Mouse (Mus musculus) megakaryocyte progenitor cell, adult 5-6 weeks (primary cell): ENCODE data around the gene Bicc1. TPM values are rescaled to one million over a fixed set of nuclear protein-coding genes. Genes with fewer than 3 reads are reported as not detected.
A peak's percentile ranks its signal among the peaks of the same experiment; 100 is the strongest.

ENCODE experiments used
- ATAC-seq: replicated peaks from 2 replicates; pipeline ENCODE4 v1.8.0; 2016; ENCODE audit warnings: mild to moderate bottlenecking, moderate TSS enrichment, inconsistent platforms; ENCODE audit not compliant: poor library complexity
- total RNA-seq, 2 experiments: library from RNA; stranded (forward) in 1 of 2; stranded (reverse) in 1 of 2; fragments of 157-497, 149-512 nt in 1 of 2; fragments of 200-1000 nt in 1 of 2; gene quantifications; 2 replicates each; pipeline versions ENCODE4 v1.2.3 to v1.2.4; 2015 to 2017

Gene Bicc1
- total RNA-seq (2015) (not detected in 2 replicates), total RNA-seq (2017) (not detected in 2 replicates)

DNA sequence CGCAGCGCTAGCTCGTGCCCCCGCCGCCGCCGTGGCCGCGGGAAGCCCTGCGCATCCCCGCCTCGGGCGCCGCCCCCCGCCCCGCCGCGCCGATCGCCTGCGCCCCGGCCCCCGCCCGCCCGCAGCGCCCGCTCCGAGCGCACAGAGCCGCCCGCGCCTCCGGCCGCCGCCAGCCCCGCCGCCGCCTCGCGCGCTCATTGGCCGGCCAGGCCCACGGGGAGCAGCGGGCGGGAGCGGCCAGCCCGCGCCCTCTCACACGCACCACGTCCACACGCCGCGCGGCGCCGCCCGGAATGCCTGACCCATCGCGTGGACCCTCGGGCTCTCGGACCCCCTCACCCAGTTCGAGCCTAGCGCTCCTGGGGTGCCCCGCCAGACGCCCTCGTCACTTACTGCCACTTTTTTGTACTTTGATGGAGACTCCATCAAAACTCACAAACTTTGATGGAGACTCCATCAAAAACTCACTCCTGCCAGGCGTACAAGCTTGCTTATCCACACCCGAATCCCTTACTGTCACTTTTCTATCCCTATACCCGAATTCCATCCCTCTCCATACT, at the start of gene Bicc1:
Gene Bicc1, minus strand, starts transcription at position 25 of the 560 bp plus-strand sequence.
- peak; percentile 14; the same call in 1 of the 2 replicates for ATAC-seq

DNA sequence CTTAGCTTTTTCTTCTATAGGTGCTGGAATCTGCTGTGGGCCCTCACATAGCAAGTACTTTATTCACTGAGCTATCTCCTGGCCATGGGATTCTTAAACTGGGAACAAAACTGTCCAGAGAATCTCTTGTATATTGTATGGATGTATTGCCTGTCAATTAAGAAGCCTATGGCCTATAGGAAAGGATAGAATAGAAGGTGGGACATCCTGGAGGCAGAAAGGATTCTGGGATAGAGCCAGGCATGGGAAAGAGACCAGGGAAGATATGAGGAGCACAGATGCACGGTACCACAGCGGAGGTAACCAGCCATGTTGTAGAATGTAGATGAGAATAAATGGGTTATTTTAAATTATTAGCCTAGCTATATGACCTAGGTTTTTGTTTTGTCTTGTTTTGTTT, 42.0 kb upstream of the Bicc1 start:
- no peak for ATAC-seq

DNA sequence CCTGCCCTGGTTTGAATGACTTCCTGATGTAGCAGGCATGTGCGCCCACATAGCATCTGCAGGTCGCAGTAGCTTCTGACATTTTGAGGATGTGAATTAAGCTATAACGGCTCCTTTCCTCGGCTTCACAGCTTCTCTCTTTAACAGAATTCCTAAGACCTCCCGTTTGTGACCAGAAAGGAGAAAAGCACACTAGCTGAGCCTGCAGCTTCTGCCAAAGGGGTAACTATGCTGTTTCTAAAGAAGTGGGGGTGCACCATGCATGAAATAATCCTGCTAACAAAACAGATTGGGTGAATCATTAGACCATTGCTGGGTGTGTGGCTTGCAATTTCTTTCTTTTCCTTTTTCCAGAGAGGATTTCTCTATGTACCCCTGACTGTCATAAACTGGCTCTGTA, 41.5 kb upstream of the Bicc1 start:
- ATAC-seq: no peak

DNA sequence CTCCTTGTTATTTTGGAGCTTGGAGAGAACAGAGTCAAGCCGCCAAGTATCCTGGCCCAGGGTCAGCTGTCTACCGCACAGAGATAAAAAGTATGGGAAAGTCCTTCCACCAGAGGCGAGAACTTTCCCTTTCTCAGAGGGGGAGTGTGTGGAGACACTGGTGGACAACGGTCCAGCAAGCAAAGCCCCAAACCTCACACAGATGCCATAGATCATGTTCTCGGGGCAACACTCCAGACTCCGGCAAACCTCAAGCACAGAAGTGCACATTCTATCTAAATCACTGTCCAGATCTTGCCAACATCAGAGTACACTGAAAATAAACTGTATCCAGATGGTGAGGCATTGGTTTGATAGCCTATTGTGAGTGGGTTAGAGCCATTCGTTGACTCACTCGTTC, 39.2 kb upstream of the Bicc1 start:
- ATAC-seq: no peak

DNA sequence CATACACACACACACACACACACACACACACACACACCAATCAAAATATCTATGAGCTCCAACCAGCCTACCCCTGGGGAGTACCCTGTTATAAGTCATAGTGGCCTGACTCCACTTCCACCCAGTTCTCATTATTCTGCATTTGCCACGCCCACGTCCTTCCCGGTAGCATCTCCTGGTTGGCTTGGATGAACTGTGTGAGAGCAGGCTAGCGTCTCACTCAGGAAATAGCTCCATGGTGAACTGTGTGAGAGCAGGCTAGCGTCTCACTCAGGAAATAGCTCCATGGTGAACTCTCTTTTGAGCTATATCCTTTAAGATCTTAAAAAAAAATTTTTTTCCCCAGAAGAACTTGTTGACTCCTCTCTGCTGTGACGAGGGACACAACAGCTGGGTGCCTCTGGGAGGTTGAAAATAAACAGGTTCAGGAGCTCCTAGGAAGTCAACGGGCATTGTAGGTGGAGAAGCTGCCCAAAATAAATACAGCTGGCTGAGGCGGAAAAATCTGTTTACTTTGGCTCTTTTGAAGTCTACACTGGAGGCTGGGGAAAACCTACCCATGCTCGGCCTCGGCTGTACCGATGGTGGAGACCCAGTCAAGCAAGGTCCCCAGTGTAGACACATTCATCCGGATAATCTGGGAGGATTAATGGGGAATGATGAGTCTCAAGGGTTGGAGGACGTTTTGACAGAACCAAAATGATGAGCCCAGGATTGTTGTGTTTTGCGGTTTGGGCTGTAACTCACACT, 37.7 kb upstream of the Bicc1 start:
- ATAC-seq: no peak

DNA sequence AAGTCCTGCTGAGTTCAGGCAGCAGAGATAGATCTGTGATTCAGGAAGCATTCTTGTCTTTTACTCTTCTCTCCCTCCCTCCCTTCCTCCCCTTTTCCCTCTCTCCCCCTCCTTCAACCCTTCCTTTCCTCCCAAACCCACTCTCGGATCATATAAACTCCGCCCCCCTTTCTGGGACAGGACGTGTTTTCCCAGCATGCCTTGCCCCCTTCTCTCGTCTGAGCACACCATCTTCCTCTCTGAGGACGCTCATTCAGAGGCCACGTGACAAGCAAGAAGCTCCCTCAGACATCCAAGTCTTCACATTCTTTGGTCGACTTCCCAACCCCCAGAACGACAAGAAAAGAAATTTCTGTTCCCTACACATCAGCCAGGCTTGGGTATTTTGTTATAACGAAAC, 36.0 kb upstream of the Bicc1 start:
- no peak for ATAC-seq

DNA sequence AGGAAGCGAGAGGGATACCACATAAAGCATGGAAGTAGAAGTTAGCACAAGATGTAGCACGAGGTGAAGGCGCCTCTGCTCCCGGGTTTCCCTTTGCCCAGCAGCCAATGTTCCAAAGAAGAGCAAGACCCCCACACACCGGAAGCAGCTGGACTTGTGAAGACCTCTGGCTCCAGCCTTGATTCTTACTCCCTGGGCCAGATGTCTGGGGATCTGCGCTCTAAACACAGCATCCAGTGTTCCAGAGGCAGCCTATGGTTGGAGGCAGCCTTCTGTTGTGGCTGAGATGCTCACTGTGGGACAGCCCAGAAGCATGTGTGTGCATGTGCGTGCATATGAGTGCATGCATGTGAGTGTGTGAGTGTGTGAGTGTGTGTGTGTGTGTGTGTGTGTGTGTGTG, 35.2 kb upstream of the Bicc1 start:
- no peak for ATAC-seq

DNA sequence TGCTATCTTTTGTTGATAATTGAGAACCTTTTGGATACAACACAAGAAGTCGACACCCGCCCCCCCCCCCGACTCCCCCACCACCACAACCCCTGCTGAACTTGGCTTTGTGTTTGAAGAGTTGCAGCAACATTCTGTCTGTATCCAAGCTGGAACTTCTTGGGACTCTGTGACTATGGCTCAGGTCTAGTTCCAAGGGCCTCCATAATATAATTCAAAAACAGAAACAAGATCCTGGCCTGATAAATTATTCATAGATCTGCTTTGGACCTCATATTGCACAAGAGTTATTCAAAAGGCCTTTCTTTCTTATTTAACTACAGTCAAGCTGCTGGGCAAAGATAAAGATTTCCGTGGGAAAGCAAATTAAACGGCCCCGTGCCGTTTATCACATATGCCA, 33.8 kb upstream of the Bicc1 start:
- ATAC-seq: no peak

DNA sequence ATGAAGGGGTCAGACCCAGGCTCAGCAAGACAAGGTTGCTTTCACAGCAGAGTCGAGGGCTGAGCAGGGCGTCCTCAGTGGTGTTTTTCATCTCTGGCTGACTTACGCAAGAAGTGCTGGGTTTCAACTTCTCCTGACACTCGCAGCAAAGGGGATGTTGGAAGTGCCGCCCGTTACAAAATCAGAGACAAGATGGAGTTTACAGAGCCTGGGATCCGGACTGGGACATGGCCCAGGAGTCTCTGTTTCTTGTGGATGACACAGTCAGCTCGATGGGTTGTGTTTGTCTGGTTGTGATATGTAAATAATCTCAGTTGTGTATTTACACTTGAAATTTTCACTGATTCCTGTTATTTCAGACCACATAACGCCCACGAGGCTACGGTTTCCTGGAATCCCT, 33.4 kb upstream of the Bicc1 start:
- ATAC-seq: no peak

DNA sequence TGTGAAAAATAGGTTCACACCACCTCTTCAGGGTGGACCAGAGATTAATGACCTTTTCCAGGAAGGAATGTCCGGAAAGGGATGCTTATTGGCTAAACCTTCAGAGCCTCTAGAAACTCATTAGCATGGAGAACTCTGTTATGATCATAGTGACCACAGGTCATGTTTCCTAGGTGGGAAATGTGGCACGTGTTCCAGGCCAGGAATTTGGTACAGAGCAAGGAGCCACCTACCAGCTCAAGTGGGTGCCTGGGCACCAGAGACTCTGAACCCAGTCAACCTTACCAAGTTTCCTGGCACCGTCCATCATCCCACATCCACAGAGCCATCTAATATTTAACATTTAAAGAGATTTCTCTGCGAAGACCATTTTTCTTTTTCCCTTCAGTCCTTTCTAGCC, 29.2 kb upstream of the Bicc1 start:
- no peak for ATAC-seq

DNA sequence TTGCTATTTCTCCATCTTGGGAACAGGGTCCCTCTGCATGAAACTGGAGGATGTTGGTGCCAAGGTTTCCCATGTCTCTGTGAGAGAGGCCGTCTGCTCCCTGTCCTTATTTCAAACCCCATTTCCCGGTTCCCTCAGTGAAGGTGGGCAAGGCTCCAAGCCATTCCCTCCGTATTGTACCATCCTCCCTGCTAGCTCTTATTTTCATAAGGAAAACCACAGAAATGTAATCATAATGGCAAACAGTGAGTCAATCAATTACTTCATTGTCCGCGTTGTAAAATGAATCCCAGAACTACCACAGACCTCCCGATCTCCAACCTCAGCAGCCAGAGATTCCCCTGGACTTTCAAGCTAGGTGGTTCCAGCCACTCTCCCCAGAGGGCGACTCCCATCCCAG, 25.6 kb upstream of the Bicc1 start:
- no peak for ATAC-seq

DNA sequence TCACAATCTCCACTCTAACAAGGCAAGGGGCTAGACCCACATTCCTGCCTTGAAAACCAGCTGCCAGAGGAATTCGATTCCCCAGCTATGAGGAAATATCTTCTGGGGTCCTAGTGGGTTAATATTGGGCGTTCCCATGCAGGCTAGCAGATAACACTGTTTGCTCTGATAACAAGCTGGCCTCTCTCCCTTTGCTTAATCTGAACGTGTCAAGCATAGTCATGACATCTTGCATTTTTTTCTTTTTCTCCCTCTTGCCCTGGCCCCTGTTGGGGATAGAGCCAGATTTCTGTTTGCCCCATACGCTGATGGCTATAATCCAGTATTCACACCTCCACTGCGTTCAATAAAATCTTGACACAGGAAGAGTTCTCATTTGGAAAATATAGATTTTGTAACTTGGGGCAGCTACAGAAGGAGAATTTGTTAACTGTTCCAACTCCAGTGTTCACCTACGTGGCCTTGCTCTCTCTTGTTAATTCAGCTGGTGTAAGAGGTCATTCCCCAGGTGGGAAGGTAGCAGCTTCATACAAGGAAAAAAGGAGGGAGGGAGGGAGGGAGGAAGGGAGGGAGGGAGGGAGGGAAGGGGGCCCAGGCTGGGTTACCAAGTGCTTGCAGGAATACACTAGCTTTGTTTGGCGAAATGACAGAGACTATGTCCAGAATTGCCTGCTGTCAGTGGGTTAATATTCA, 24.0 kb upstream of the Bicc1 start:
- no peak for ATAC-seq

DNA sequence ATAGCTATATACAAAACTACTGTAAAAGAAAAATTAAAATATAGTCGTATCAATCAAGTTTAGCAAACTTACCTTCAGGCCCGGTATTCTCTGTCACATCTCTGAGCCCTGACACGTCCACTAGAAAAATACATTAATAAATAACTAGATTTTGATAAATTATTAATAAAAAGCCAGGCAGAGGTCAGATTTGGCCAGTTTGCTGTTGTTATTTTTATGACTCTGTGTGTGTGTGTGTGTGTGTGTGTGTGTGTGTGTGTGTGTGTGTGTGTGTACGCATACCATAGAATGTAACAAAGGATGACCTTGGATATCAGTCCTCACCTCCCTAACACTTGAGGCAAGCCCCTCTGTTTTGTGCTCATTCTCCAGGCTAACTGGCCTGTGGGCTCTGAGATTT, 22.4 kb upstream of the Bicc1 start:
- no peak for ATAC-seq

DNA sequence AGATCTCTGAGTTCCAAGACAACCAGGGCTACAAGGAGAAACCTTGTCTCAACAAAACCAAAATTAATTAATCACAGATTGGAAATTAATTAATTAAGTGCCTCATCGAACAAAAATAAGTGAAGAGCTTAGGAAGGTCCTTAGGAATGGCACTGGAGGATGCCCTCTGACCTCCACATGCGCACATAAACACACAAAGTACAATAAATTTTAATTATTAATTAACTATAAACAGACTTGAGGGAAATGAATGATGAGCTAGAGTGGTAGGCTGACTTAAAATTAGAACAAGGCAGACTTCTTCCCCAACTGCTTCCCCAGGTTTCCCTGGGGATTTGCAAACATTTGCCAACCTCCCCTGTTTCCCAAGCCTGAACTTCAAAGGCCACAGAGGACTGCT, 21.6 kb upstream of the Bicc1 start:
- no peak for ATAC-seq

DNA sequence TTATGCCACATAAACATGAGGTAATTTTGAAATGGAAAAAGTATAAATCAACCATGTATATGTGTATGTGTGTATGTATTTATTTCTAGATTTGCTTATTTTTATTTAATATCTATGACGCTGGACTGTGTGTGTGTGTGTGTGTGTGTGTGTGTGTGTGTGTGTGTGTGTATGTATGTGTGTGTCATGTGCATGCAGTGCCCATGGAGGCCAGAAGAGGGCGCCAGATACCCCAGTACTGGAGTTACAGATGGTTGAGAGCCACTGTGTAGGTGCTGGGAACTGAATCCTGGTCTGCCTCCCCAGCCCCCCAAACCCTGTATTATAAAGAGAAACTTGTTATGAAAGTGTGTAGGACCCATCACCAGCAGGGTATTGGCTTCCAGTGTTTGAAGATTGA, 20.6 kb upstream of the Bicc1 start:
- no peak for ATAC-seq

DNA sequence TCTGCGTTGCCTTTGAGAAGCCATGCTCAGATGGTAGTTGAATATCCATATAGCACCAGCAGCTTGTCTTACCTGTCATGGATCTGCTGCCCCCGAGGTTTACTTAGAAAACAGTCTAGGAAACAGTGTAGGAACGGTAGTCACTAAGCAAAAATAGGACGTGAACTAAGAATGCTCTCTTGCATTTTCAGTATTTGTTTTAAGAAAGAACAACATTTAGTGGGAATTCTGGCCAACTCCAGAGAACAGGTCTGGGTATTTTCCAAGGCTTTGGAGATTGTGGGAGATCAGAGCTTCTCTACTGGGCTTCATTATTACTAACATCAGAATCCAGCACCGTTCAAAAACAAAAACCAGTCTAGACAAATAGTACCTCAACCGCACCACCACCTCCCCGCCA, 17.7 kb upstream of the Bicc1 start:
- no peak for ATAC-seq

DNA sequence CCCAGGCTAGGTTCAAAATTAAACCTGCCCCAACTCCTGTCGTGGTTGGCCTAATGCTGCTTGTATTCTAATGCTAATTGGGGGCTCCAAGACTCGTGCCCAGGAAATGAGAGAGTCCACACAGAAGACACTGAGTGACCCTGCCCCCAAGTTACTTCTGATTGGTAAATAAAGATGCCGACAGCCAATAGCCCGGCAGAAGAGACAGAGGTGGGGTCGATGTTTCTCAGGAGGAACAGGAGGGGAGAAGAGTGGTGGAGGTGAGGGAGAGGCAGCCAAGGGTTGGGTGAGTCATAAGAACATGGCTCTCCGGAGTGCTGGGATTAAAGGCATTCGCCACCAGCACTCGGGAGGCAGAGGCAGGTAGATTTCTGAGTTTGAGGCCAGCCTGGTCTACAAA, 16.8 kb upstream of the Bicc1 start:
- ATAC-seq: no peak

DNA sequence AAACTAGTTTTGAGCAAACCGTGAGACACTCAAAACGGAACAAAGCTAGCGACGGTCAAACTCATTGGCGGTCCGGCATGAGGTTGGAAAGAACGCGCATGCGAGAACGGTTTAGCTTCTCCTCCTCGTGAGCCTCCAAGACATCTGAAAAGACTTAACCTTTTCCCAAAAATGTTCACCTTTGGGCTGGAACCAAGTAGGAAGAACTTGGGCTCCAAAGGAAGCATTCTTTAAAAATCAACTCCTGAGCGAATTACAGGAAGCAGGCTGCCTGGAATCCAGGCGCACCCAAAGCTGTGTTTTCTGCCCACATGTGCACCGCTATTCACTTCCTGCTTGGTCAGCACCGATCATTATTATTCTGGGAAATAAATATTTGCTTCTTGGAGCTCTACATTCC, 15.8 kb upstream of the Bicc1 start:
- no peak for ATAC-seq

DNA sequence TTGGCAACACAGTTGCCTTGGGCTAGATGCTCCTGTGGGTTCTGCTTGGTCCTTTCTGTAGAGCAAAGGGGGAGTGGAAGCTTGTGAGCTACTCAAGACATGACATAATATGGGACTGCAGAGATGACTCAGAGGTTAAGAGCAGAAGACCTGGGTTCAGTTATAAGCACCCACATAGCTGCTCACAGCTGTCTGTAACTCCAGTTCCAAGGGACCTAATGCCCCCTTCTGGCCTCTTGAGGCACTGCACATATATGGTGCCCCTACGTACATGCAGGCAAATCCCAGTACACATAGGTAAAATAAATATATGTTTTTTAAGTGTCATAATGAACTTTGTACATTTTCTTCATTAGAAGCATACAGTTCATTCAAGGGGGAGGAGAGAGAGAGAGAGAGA, 11.9 kb upstream of the Bicc1 start:
- ATAC-seq: no peak

DNA sequence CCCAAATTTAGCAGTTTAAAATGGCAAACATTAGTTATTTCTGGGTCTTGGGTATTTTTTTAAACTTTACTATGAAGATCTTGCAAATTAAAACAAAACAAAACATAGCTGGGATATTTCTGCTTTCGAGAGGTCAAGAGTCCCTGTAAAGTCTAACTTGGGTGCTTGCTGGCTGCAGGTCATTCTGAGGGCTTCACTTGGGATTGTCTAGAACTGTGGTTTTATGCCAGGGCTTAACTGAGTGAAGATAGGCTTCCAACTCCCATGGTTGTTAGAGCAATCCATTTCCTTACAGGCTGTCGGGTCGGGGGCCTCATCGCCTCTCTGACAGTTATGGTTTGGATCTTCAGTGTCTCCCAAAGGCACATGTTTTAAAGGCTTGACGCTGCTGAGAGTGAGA, 11.3 kb upstream of the Bicc1 start:
- ATAC-seq: no peak

DNA sequence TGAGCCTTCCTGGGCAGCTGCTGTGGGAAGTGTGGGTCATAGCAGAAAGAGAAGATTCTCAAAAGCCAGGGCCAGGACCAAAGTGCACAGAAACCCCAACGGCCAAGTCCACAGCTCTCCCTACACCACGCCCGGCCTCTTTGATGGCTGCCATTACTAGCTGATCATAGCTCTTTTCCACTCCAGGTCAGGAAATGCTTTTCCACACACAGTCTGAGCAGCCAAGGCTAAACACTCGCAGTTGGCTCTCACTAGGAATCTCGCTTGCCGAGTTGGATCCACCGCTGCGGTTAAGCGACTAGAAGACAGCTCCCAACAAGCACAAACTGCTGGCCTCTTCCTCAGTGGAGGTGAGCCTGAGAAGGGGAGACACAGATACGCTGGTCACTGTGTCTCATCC, 10.3 kb upstream of the Bicc1 start:
- ATAC-seq: no peak

DNA sequence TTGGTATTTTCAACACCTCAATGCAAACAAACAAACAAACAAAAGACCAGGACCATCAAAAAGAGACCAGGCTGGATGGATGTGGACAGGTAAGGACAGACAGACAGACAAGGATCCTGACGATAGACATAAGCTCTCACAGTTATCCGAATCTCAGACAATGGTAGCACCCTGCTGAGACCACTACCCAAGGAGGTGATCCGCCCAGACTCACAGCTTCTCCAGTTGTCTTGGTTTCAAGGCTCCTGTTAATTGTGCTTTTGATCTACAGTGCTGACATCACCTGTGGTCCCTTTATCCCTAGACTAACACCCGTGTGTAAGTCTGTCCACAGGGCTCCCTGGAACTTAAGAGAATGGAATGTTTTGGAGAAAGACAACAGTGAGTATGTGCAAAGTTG, 9.7 kb upstream of the Bicc1 start:
- ATAC-seq: no peak
